Mouse (Mus musculus): Measurements from ENCODE around the gene Llgl2. TPM values are rescaled to one million over a fixed set of nuclear protein-coding genes. Genes with fewer than 3 reads are reported as not detected.

Llgl2 gene
- polyA plus RNA-seq, 1 experiment: 0.43 TPM

GRCm38 (mm10) chr11:115777487-115778335 lies 46.1 kb upstream of the Llgl2 start:
- H3K79me2 ChIP-seq (ENCODE audit: control insufficient read depth, insufficient read depth): no peaks in the 10 kb centered on the region
- TF ChIP-seq POLR2A (IDR thresholded peaks at IDR 0.05; ENCODE audit: insufficient read length, low read depth): no peak
- TF ChIP-seq SRF (IDR thresholded peaks at IDR 0.05; ENCODE audit: control insufficient read depth, insufficient read length, low read depth): no peak
- no peak for TF ChIP-seq MAX (IDR thresholded peaks at IDR 0.05; ENCODE audit: low read depth)
- TF ChIP-seq MYOD1 (IDR thresholded peaks at IDR 0.05; ENCODE audit: control insufficient read depth in 1 of 3, insufficient read length in 2 of 3, low read depth in 2 of 3): no peak
- no peak for TF ChIP-seq TCF3 (IDR thresholded peaks at IDR 0.05; ENCODE audit: insufficient read length, low read depth)
- no peak for TF ChIP-seq E2F4 (IDR thresholded peaks at IDR 0.05; ENCODE audit: insufficient read depth)
- no peak for TF ChIP-seq POLR2AphosphoS2 (IDR thresholded peaks at IDR 0.05; ENCODE audit: insufficient read length, low read depth)
- no peak for TF ChIP-seq USF1 (IDR thresholded peaks at IDR 0.05; ENCODE audit: low read depth)
- TF ChIP-seq CEBPB (IDR thresholded peaks at IDR 0.05; ENCODE audit: insufficient read depth, poor library complexity, severe bottlenecking): no peak
- no peak for TF ChIP-seq MYOG (IDR thresholded peaks at IDR 0.05; ENCODE audit: control insufficient read depth in 1 of 3, insufficient read depth in 1 of 3, insufficient read length in 2 of 3, low read depth in 2 of 3)
- no peak for TF ChIP-seq REST (IDR thresholded peaks at IDR 0.05; ENCODE audit: insufficient read depth, insufficient read length)
- TF ChIP-seq TCF12 (IDR thresholded peaks at IDR 0.05; ENCODE audit: insufficient read depth, poor library complexity, severe bottlenecking): no peak
- no peaks in the 10 kb centered on the region for H3K27me3 ChIP-seq (ENCODE audit: control insufficient read depth, insufficient read depth, insufficient read length)
- no peak overlapping the region for H3K4me2 ChIP-seq (ENCODE audit: low read depth)
- no peaks in the 10 kb centered on the region for H3K36me3 ChIP-seq (ENCODE audit: control insufficient read depth, insufficient read depth)
- no peak overlapping the region for H3K4me3 ChIP-seq
- H3ac ChIP-seq (ENCODE audit: control insufficient read depth, insufficient read length): no peak overlapping the region

GRCm38 (mm10) chr11:115779038-115779571 lies 44.7 kb upstream of the Llgl2 start:
- Histone ChIP-seq H3K4me2 (ENCODE audit: low read depth) (no peak overlapping the region), H3K79me2 (ENCODE audit: control insufficient read depth, insufficient read depth) (no peaks in the 10 kb centered on the region), H3ac (ENCODE audit: control insufficient read depth, insufficient read length) (no peak overlapping the region), H3K4me3 (no peak overlapping the region), H3K27me3 (ENCODE audit: control insufficient read depth, insufficient read depth, insufficient read length) (no peaks in the 10 kb centered on the region), H3K36me3 (ENCODE audit: control insufficient read depth, insufficient read depth) (no peaks in the 10 kb centered on the region)
- TF ChIP-seq CEBPB (IDR thresholded peaks at IDR 0.05; ENCODE audit: insufficient read depth, poor library complexity, severe bottlenecking) (no peak), USF1 (IDR thresholded peaks at IDR 0.05; ENCODE audit: low read depth) (no peak), SRF (IDR thresholded peaks at IDR 0.05; ENCODE audit: control insufficient read depth, insufficient read length, low read depth) (no peak), REST (IDR thresholded peaks at IDR 0.05; ENCODE audit: insufficient read depth, insufficient read length) (no peak), MYOG (IDR thresholded peaks at IDR 0.05; ENCODE audit: control insufficient read depth in 1 of 3, insufficient read depth in 1 of 3, insufficient read length in 2 of 3, low read depth in 2 of 3) (no peak), POLR2A (IDR thresholded peaks at IDR 0.05; ENCODE audit: insufficient read length, low read depth) (no peak), TCF3 (IDR thresholded peaks at IDR 0.05; ENCODE audit: insufficient read length, low read depth) (no peak), MAX (IDR thresholded peaks at IDR 0.05; ENCODE audit: low read depth) (no peak), POLR2AphosphoS2 (IDR thresholded peaks at IDR 0.05; ENCODE audit: insufficient read length, low read depth) (no peak), TCF12 (IDR thresholded peaks at IDR 0.05; ENCODE audit: insufficient read depth, poor library complexity, severe bottlenecking) (no peak), MYOD1 (IDR thresholded peaks at IDR 0.05; ENCODE audit: control insufficient read depth in 1 of 3, insufficient read length in 2 of 3, low read depth in 2 of 3) (no peak), E2F4 (IDR thresholded peaks at IDR 0.05; ENCODE audit: insufficient read depth) (no peak)

GRCm38 (mm10) chr11:115780141-115781070 lies 43.4 kb upstream of the Llgl2 start:
- TF ChIP-seq POLR2A (IDR thresholded peaks at IDR 0.05; ENCODE audit: insufficient read length, low read depth) (no peak), CEBPB (IDR thresholded peaks at IDR 0.05; ENCODE audit: insufficient read depth, poor library complexity, severe bottlenecking) (no peak), E2F4 (IDR thresholded peaks at IDR 0.05; ENCODE audit: insufficient read depth) (no peak), MYOD1 (IDR thresholded peaks at IDR 0.05; ENCODE audit: control insufficient read depth in 1 of 3, insufficient read length in 2 of 3, low read depth in 2 of 3) (no peak), MAX (IDR thresholded peaks at IDR 0.05; ENCODE audit: low read depth) (no peak), MYOG (IDR thresholded peaks at IDR 0.05; ENCODE audit: control insufficient read depth in 1 of 3, insufficient read depth in 1 of 3, insufficient read length in 2 of 3, low read depth in 2 of 3) (no peak), POLR2AphosphoS2 (IDR thresholded peaks at IDR 0.05; ENCODE audit: insufficient read length, low read depth) (no peak), SRF (IDR thresholded peaks at IDR 0.05; ENCODE audit: control insufficient read depth, insufficient read length, low read depth) (no peak), TCF3 (IDR thresholded peaks at IDR 0.05; ENCODE audit: insufficient read length, low read depth) (no peak), USF1 (IDR thresholded peaks at IDR 0.05; ENCODE audit: low read depth) (no peak), TCF12 (IDR thresholded peaks at IDR 0.05; ENCODE audit: insufficient read depth, poor library complexity, severe bottlenecking) (no peak), REST (IDR thresholded peaks at IDR 0.05; ENCODE audit: insufficient read depth, insufficient read length) (no peak)
- Histone ChIP-seq H3K4me3 (no peak overlapping the region), H3K27me3 (ENCODE audit: control insufficient read depth, insufficient read depth, insufficient read length) (no peaks in the 10 kb centered on the region), H3ac (ENCODE audit: control insufficient read depth, insufficient read length) (no peak overlapping the region), H3K36me3 (ENCODE audit: control insufficient read depth, insufficient read depth) (no peaks in the 10 kb centered on the region), H3K79me2 (ENCODE audit: control insufficient read depth, insufficient read depth) (no peaks in the 10 kb centered on the region), H3K4me2 (ENCODE audit: low read depth) (no peak overlapping the region)

- H3K4me2 ChIP-seq (ENCODE audit: low read depth): no peak overlapping the region
- H3K36me3 ChIP-seq (ENCODE audit: control insufficient read depth, insufficient read depth): no peaks in the 10 kb centered on the region
- TF ChIP-seq MYOD1 (IDR thresholded peaks at IDR 0.05; ENCODE audit: control insufficient read depth in 1 of 3, insufficient read length in 2 of 3, low read depth in 2 of 3) (no peak), MYOG (IDR thresholded peaks at IDR 0.05; ENCODE audit: control insufficient read depth in 1 of 3, insufficient read depth in 1 of 3, insufficient read length in 2 of 3, low read depth in 2 of 3) (no peak), REST (IDR thresholded peaks at IDR 0.05; ENCODE audit: insufficient read depth, insufficient read length) (no peak), E2F4 (IDR thresholded peaks at IDR 0.05; ENCODE audit: insufficient read depth) (no peak), USF1 (IDR thresholded peaks at IDR 0.05; ENCODE audit: low read depth) (no peak), CEBPB (IDR thresholded peaks at IDR 0.05; ENCODE audit: insufficient read depth, poor library complexity, severe bottlenecking) (no peak), SRF (IDR thresholded peaks at IDR 0.05; ENCODE audit: control insufficient read depth, insufficient read length, low read depth) (no peak), POLR2A (IDR thresholded peaks at IDR 0.05; ENCODE audit: insufficient read length, low read depth) (no peak), TCF3 (IDR thresholded peaks at IDR 0.05; ENCODE audit: insufficient read length, low read depth) (no peak), TCF12 (IDR thresholded peaks at IDR 0.05; ENCODE audit: insufficient read depth, poor library complexity, severe bottlenecking) (no peak), MAX (IDR thresholded peaks at IDR 0.05; ENCODE audit: low read depth) (no peak), POLR2AphosphoS2 (IDR thresholded peaks at IDR 0.05; ENCODE audit: insufficient read length, low read depth) (no peak)
- H3ac ChIP-seq (ENCODE audit: control insufficient read depth, insufficient read length): no peak overlapping the region
- no peaks in the 10 kb centered on the region for H3K27me3 ChIP-seq (ENCODE audit: control insufficient read depth, insufficient read depth, insufficient read length)
- H3K4me3 ChIP-seq: no peak overlapping the region
- H3K79me2 ChIP-seq (ENCODE audit: control insufficient read depth, insufficient read depth): no peaks in the 10 kb centered on the region
Observed at GRCm38 (mm10) chr11:115786473-115786872, 37.4 kb upstream of the Llgl2 start.
